Mouse (Mus musculus) hindbrain, embryonic 12.5 days (tissue): ENCODE data around the gene Rab8a. TPM values are rescaled to one million over a fixed set of nuclear protein-coding genes. Genes with fewer than 3 reads are reported as not detected.

Experiments used
- ATAC-seq: fragments of 200-750 bp; cut with Nextera tagmentation; 2 replicates; pipeline ENCODE4 v1.8.0; 2017; ENCODE audit warnings: moderate TSS enrichment; ENCODE audit not compliant: low FRiP score
- H3K27ac ChIP-seq: fragments of 300-500 bp; sonication (generic); 2 replicates; pipeline ENCODE4 v1.5.1; 2016; ENCODE audit warnings: mild to moderate bottlenecking
- H3K27me3 ChIP-seq: fragments of 300-500 bp; sonication (generic); 2 replicates; pipeline ENCODE4 v1.6.1; 2016; ENCODE audit warnings: mild to moderate bottlenecking
- H3K36me3 ChIP-seq: fragments of 300-500 bp; sonication (generic); 2 replicates; pipeline ENCODE4 v1.6.1; 2016; ENCODE audit warnings: mild to moderate bottlenecking
- H3K4me1 ChIP-seq: fragments of 300-500 bp; sonication (generic); 2 replicates; pipeline ENCODE4 v1.6.1; 2016
- H3K4me2 ChIP-seq: fragments of 300-500 bp; sonication (generic); replicated peaks from 2 replicates; pipeline ENCODE4 v1.6.1; 2016; ENCODE audit warnings: mild to moderate bottlenecking
- H3K4me3 ChIP-seq: fragments of 300-500 bp; sonication (generic); 2 replicates; pipeline ENCODE4 v1.5.1; 2016; ENCODE audit warnings: mild to moderate bottlenecking
- H3K9ac ChIP-seq: fragments of 300-500 bp; sonication (generic); 2 replicates; pipeline ENCODE4 v1.6.1; 2016; ENCODE audit warnings: mild to moderate bottlenecking, moderate library complexity
- H3K9me3 ChIP-seq: fragments of 300-500 bp; sonication (generic); replicated peaks from 2 replicates; pipeline ENCODE4 v1.6.1; 2016; ENCODE audit warnings: mild to moderate bottlenecking
- WGBS: fragments of 180-500 bp; shearing (Covaris S2); methylation state at CpG from one replicate; pipeline ENCODE4 v1.1.7; 2016; 5-methylcytosine and 5-hydroxymethylcytosine counted together
- polyA plus RNA-seq: library from polyadenylated mRNA; unstranded; fragments of >200 nt; fragmentation: Nextera tagmentation; extraction: Ambion mirVana; gene quantifications from 2 replicates; pipeline ENCODE4 v1.2.1, GENCODE M21; 2016

The Rab8a gene
- polyA plus RNA-seq, 1 experiment from 2014 or later = 115 TPM

- WGBS = 84% methylated on average over 10 of the region's 10 CpGs
These were observed 58.0 kb downstream of the Rab8a start for GRCm38 (mm10) chr8:72218781-72219540.

GRCm38 (mm10) chr8:72219541-72220363 is 58.8 kb downstream of the Rab8a start, which contains the start of gene Fam32a:
TSS of gene Fam32a (plus strand) at chr8:72219730.
- Histone ChIP-seq H3K27ac (peak within 1 kb of the TSS; percentile 77), H3K4me2 (peak within 1 kb of the TSS; percentile 70), H3K36me3 (peaks cover 28% of the 10 kb centered on the region), H3K9ac (peak within 1 kb of the TSS; percentile 77), H3K9me3 (no peaks in the 10 kb centered on the region), H3K4me3 (peak within 1 kb of the TSS; percentile 82), H3K4me1 (peaks cover 11% of the 10 kb centered on the region), H3K27me3 (peaks cover 6% of the 10 kb centered on the region; the same call in 1 of the 2 replicates)
- 13% methylated on average over 39 of the region's 39 CpGs for WGBS
- ATAC-seq = peak; percentile 96

More at GRCm38 (mm10) chr8:72218781-72219540, 58.0 kb downstream of the Rab8a start:
- H3K4me3 ChIP-seq = peak overlapping the region; percentile 82
- H3K4me1 ChIP-seq = peaks cover 11% of the 10 kb centered on the region
- H3K9me3 ChIP-seq = no peaks in the 10 kb centered on the region
- H3K36me3 ChIP-seq = peaks cover 27% of the 10 kb centered on the region
- peaks cover 10% of the 10 kb centered on the region; the same call in 1 of the 2 replicates for H3K27me3 ChIP-seq
- H3K4me2 ChIP-seq = peak overlapping the region; percentile 70
- ATAC-seq = peak; percentile 54
- no peak overlapping the region for H3K9ac ChIP-seq
- no peak overlapping the region for H3K27ac ChIP-seq

DNA sequence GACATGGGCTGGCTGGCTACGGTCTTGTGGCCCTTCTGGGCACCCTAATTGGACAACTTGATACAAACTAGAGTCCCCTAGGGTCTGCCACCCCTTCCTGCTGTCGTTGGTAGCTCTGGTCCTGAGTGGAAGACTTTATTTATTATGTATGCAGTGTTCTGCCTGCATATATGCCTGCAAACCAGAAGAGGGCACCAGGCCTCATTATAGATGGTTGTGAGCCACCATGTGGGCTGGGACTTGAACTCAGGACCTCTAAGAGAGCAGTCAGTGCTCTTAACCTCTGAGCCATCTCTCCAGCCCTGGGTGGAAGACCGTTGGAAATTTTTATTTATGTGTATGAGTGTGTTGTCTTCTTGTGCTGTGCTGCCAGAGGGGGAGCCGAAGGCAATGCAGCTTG is 59.8 kb downstream of the Rab8a start:
- Histone ChIP-seq H3K27me3 (0 out of 2 replicates have a peak, but pooled peaks cover 4% of the 10 kb centered on the region), H3K4me1 (peaks cover 11% of the 10 kb centered on the region), H3K4me3 (peak overlapping the region; percentile 82), H3K4me2 (peak overlapping the region; percentile 70), H3K9me3 (no peaks in the 10 kb centered on the region), H3K36me3 (peaks cover 28% of the 10 kb centered on the region), H3K27ac (no peak overlapping the region), H3K9ac (0 out of 2 replicates have a peak overlapping the region, but pooled peaks have one; percentile 77)
- no peak for ATAC-seq
- 82% methylated on average over 4 of the region's 4 CpGs for WGBS

DNA sequence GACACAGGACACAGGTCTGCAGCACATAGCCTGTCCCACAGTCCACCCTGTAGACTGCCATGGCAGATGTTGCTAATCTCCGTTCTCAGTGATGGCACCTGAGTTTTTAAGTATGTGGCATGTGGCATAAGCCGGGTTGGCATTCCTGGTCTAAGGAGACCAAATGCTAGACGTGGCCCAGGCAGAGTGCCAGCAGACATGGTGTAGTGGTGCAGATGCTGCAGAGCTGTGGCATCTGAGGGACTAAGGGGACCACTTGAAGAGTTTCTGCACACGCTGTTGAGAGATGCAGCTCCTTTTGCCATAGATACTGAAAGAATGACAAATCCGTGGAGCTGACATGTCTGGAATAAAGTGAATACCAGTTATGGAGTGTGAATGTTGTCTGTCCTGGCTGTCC is 61.7 kb downstream of the Rab8a start:
- Histone ChIP-seq H3K9me3 (no peaks in the 10 kb centered on the region), H3K4me3 (no peak overlapping the region), H3K27me3 (no peaks in the 10 kb centered on the region), H3K36me3 (peaks cover 28% of the 10 kb centered on the region), H3K4me1 (peaks cover 11% of the 10 kb centered on the region), H3K9ac (no peak overlapping the region), H3K27ac (no peak overlapping the region), H3K4me2 (no peak overlapping the region)
- no peak for ATAC-seq
- WGBS = 91% methylated on average over 5 of the region's 5 CpGs

Other genes with a start within 250 kb of the Rab8a start
- 17.5 and 17.8 TPM in 2 replicates for gene Zfp961, start 210.2 kb upstream of the Rab8a start, polyA plus RNA-seq
- gene Cyp4f18, start 151.6 kb upstream of the Rab8a start, polyA plus RNA-seq = 0.27 and 0.94 TPM in 2 replicates
- not detected in 2 replicates for gene Olfr372, start 120.0 kb upstream of the Rab8a start, polyA plus RNA-seq
- not detected in 2 replicates for gene Olfr373, start 78.0 kb upstream of the Rab8a start, polyA plus RNA-seq
- gene Olfr374, start 54.2 kb upstream of the Rab8a start, polyA plus RNA-seq = not detected in 2 replicates
- gene Tpm4, start 26.2 kb upstream of the Rab8a start, polyA plus RNA-seq = 420 and 456 TPM in 2 replicates
- gene Hsh2d, start 28.4 kb downstream of the Rab8a start, polyA plus RNA-seq = not detected in 2 replicates
- not detected in 2 replicates for gene Cib3, start 51.6 kb downstream of the Rab8a start, polyA plus RNA-seq
- gene Gm11034, start 52.4 kb downstream of the Rab8a start, polyA plus RNA-seq = not detected in 2 replicates
- gene Fam32a, start 58.5 kb downstream of the Rab8a start, polyA plus RNA-seq = 85.6 and 94.3 TPM in 2 replicates
- gene Ap1m1, start 78.8 kb downstream of the Rab8a start, polyA plus RNA-seq = 194 and 197 TPM in 2 replicates
- 19.1 and 21.2 TPM in 2 replicates for gene Gm10282, start 144.1 kb downstream of the Rab8a start, polyA plus RNA-seq
- 9.4 and 10.3 TPM in 2 replicates for gene Klf2, start 157.8 kb downstream of the Rab8a start, polyA plus RNA-seq